Mouse (Mus musculus): ENCODE results near the gene Nr0b2.
"Not testable (repeated sequence)": the region's sequence is repeated elsewhere in the genome, so short reads cannot be mapped to it uniquely, and the experiment has no call there.

Nr0b2 gene

GRCm38 (mm10) chr4:133552768-133553447 is at the start of gene Nr0b2:
Gene Nr0b2 (plus strand): TSS chr4:133553376.
- no peak for DNase-seq (ENCODE audit: low spot score)

- no peak for DNase-seq (ENCODE audit: low spot score)
Observed at GRCm38 (mm10) chr4:133504300-133504699, 48.9 kb upstream of the Nr0b2 start.

GRCm38 (mm10) chr4:133504755-133505485 is 48.3 kb upstream of the Nr0b2 start:
- no peak for DNase-seq (ENCODE audit: low spot score)

GRCm38 (mm10) chr4:133506573-133506972 is 46.6 kb upstream of the Nr0b2 start:
- no peak for DNase-seq (ENCODE audit: low spot score)

- no peak for DNase-seq (ENCODE audit: low spot score)
Observed at GRCm38 (mm10) chr4:133508990-133509389, 44.2 kb upstream of the Nr0b2 start.

- no peak for DNase-seq (ENCODE audit: low spot score)
Observed at GRCm38 (mm10) chr4:133511050-133511449, 42.1 kb upstream of the Nr0b2 start.

GRCm38 (mm10) chr4:133512511-133512910 is 40.7 kb upstream of the Nr0b2 start:
- not testable (repeated sequence) for DNase-seq (ENCODE audit: low spot score)

GRCm38 (mm10) chr4:133512972-133513371 is 40.2 kb upstream of the Nr0b2 start:
- peak; percentile 75 for DNase-seq (ENCODE audit: low spot score)

GRCm38 (mm10) chr4:133518601-133519368 is 34.4 kb upstream of the Nr0b2 start, which contains the start of gene Kdf1:
Gene Kdf1 (plus strand): TSS chr4:133518963.
- DNase-seq (ENCODE audit: low spot score), result peak; percentile 86

- DNase-seq (ENCODE audit: low spot score), result peak; percentile 28
Observed at GRCm38 (mm10) chr4:133519369-133519665, 33.9 kb upstream of the Nr0b2 start.

- no peak for DNase-seq (ENCODE audit: low spot score)
Observed at GRCm38 (mm10) chr4:133521502-133521901, 31.7 kb upstream of the Nr0b2 start.

- no peak for DNase-seq (ENCODE audit: low spot score)
Observed at GRCm38 (mm10) chr4:133527788-133528187, 25.4 kb upstream of the Nr0b2 start.

GRCm38 (mm10) chr4:133532777-133533176 is 20.4 kb upstream of the Nr0b2 start:
- DNase-seq (ENCODE audit: low spot score), result no peak

- no peak for DNase-seq (ENCODE audit: low spot score)
Observed at GRCm38 (mm10) chr4:133536081-133536480, 17.1 kb upstream of the Nr0b2 start.

GRCm38 (mm10) chr4:133536652-133537051 is 16.5 kb upstream of the Nr0b2 start:
- no peak for DNase-seq (ENCODE audit: low spot score)

- peak; percentile 97 for DNase-seq (ENCODE audit: low spot score)
Observed at GRCm38 (mm10) chr4:133545272-133546231, 7.6 kb upstream of the Nr0b2 start, which contains the start of gene Nudc. Gene Nudc (minus strand): TSS chr4:133545996.

- no peak for DNase-seq (ENCODE audit: low spot score)
Observed at GRCm38 (mm10) chr4:133552029-133552428, 1.1 kb upstream of the Nr0b2 start.

- no peak for DNase-seq (ENCODE audit: low spot score)
Observed at GRCm38 (mm10) chr4:133553448-133554330, 513 bp downstream of the Nr0b2 start.

- DNase-seq (ENCODE audit: low spot score), result no peak
Observed at GRCm38 (mm10) chr4:133557041-133557717, 4.0 kb downstream of the Nr0b2 start.

- DNase-seq (ENCODE audit: low spot score), result no peak
Observed at GRCm38 (mm10) chr4:133559846-133560245, 6.7 kb downstream of the Nr0b2 start.
